Mouse (Mus musculus): ENCODE measurements around the gene Sipa1l2. TPM values are rescaled to one million over a fixed set of nuclear protein-coding genes. Genes with fewer than 3 reads are reported as not detected.

The Sipa1l2 gene
- total and polyA plus RNA-seq, 3 experiments: 0.05 TPM; not detected in 2

- ATAC-seq (ENCODE audit: extremely low read depth, insufficient number of reproducible peaks, low FRiP score, poor library complexity, severe bottlenecking): no peak
- Histone ChIP-seq H3K4me3 (ENCODE audit: low read depth, low read length) (no peak overlapping the region), H3K27me3 (ENCODE audit: insufficient read depth, low read length) (no peaks in the 10 kb centered on the region), H3K9me3 (replicated peaks) (peaks cover 83% of the 10 kb centered on the region), H3K36me3 (replicated peaks) (no peaks in the 10 kb centered on the region), H3K4me1 (ENCODE audit: insufficient read depth, low read depth, low read length) (no peaks in the 10 kb centered on the region)
- TF ChIP-seq GATA2 (IDR thresholded peaks at IDR 0.05; ENCODE audit: borderline replicate concordance, low read depth, low read length): no peak
- TF ChIP-seq TAL1 (conservative IDR thresholded peaks at IDR 0.05; ENCODE audit: low read depth, low read length): no peak
- no peak for TF ChIP-seq CTCF (IDR thresholded peaks at IDR 0.05; ENCODE audit: low read depth, low read length)
- TF ChIP-seq GATA1 (IDR thresholded peaks at IDR 0.05; ENCODE audit: borderline replicate concordance, low read length): no peak
- no peak for TF ChIP-seq POLR2AphosphoS5 (IDR thresholded peaks at IDR 0.05; ENCODE audit: insufficient replicate concordance, low read depth, low read length)
- no peak for DNase-seq (ENCODE audit: low spot score)
Observed at GRCm38 (mm10) chr8:125518301-125518700, 51.3 kb downstream of the Sipa1l2 start.

GRCm38 (mm10) chr8:125517397-125517796 lies 52.2 kb downstream of the Sipa1l2 start:
- no peaks in the 10 kb centered on the region for H3K36me3 ChIP-seq (replicated peaks)
- no peak for TF ChIP-seq POLR2AphosphoS5 (IDR thresholded peaks at IDR 0.05; ENCODE audit: insufficient replicate concordance, low read depth, low read length)
- no peak for TF ChIP-seq GATA2 (IDR thresholded peaks at IDR 0.05; ENCODE audit: borderline replicate concordance, low read depth, low read length)
- TF ChIP-seq TAL1 (conservative IDR thresholded peaks at IDR 0.05; ENCODE audit: low read depth, low read length): no peak
- no peak for TF ChIP-seq CTCF (IDR thresholded peaks at IDR 0.05; ENCODE audit: low read depth, low read length)
- TF ChIP-seq GATA1 (IDR thresholded peaks at IDR 0.05; ENCODE audit: borderline replicate concordance, low read length): no peak
- ATAC-seq (ENCODE audit: extremely low read depth, insufficient number of reproducible peaks, low FRiP score, poor library complexity, severe bottlenecking) (no peak), DNase-seq (ENCODE audit: low spot score) (no peak)
- no peaks in the 10 kb centered on the region for H3K4me1 ChIP-seq (ENCODE audit: insufficient read depth, low read depth, low read length)
- H3K27me3 ChIP-seq (ENCODE audit: insufficient read depth, low read length): no peaks in the 10 kb centered on the region
- H3K9me3 ChIP-seq (replicated peaks): peaks cover 82% of the 10 kb centered on the region
- H3K4me3 ChIP-seq (ENCODE audit: low read depth, low read length): no peak overlapping the region

GRCm38 (mm10) chr8:125516115-125516905 lies 53.3 kb downstream of the Sipa1l2 start:
- no peak overlapping the region for H3K4me3 ChIP-seq (ENCODE audit: low read depth, low read length)
- no peak for TF ChIP-seq CTCF (IDR thresholded peaks at IDR 0.05; ENCODE audit: low read depth, low read length)
- DNase-seq (ENCODE audit: low spot score) (no peak), ATAC-seq (ENCODE audit: extremely low read depth, insufficient number of reproducible peaks, low FRiP score, poor library complexity, severe bottlenecking) (no peak)
- no peaks in the 10 kb centered on the region for H3K36me3 ChIP-seq (replicated peaks)
- no peaks in the 10 kb centered on the region for H3K4me1 ChIP-seq (ENCODE audit: insufficient read depth, low read depth, low read length)
- peaks cover 80% of the 10 kb centered on the region for H3K9me3 ChIP-seq (replicated peaks)
- H3K27me3 ChIP-seq (ENCODE audit: insufficient read depth, low read length): no peaks in the 10 kb centered on the region

GRCm38 (mm10) chr8:125515665-125516064 lies 53.9 kb downstream of the Sipa1l2 start:
- no peaks in the 10 kb centered on the region for H3K4me1 ChIP-seq (ENCODE audit: insufficient read depth, low read depth, low read length)
- no peak overlapping the region for H3K4me3 ChIP-seq (ENCODE audit: low read depth, low read length)
- DNase-seq (ENCODE audit: low spot score): no peak
- no peak for ATAC-seq (ENCODE audit: extremely low read depth, insufficient number of reproducible peaks, low FRiP score, poor library complexity, severe bottlenecking)
- no peaks in the 10 kb centered on the region for H3K27me3 ChIP-seq (ENCODE audit: insufficient read depth, low read length)
- TF ChIP-seq GATA1 (IDR thresholded peaks at IDR 0.05; ENCODE audit: borderline replicate concordance, low read length) (no peak), GATA2 (IDR thresholded peaks at IDR 0.05; ENCODE audit: borderline replicate concordance, low read depth, low read length) (no peak), TAL1 (conservative IDR thresholded peaks at IDR 0.05; ENCODE audit: low read depth, low read length) (no peak), CTCF (IDR thresholded peaks at IDR 0.05; ENCODE audit: low read depth, low read length) (no peak), POLR2AphosphoS5 (IDR thresholded peaks at IDR 0.05; ENCODE audit: insufficient replicate concordance, low read depth, low read length) (no peak)
- peaks cover 81% of the 10 kb centered on the region for H3K9me3 ChIP-seq (replicated peaks)
- no peaks in the 10 kb centered on the region for H3K36me3 ChIP-seq (replicated peaks)

GRCm38 (mm10) chr8:125513935-125514334 lies 55.7 kb downstream of the Sipa1l2 start:
- Histone ChIP-seq H3K36me3 (replicated peaks) (no peaks in the 10 kb centered on the region), H3K4me1 (ENCODE audit: insufficient read depth, low read depth, low read length) (no peaks in the 10 kb centered on the region), H3K4me3 (ENCODE audit: low read depth, low read length) (no peak overlapping the region), H3K27me3 (ENCODE audit: insufficient read depth, low read length) (no peaks in the 10 kb centered on the region), H3K9me3 (replicated peaks) (peaks cover 81% of the 10 kb centered on the region)
- DNase-seq (ENCODE audit: low spot score): no peak
- TF ChIP-seq CTCF (IDR thresholded peaks at IDR 0.05; ENCODE audit: low read depth, low read length) (no peak), GATA2 (IDR thresholded peaks at IDR 0.05; ENCODE audit: borderline replicate concordance, low read depth, low read length) (no peak), TAL1 (conservative IDR thresholded peaks at IDR 0.05; ENCODE audit: low read depth, low read length) (no peak), POLR2AphosphoS5 (IDR thresholded peaks at IDR 0.05; ENCODE audit: insufficient replicate concordance, low read depth, low read length) (no peak), GATA1 (IDR thresholded peaks at IDR 0.05; ENCODE audit: borderline replicate concordance, low read length) (no peak)
- ATAC-seq (ENCODE audit: extremely low read depth, insufficient number of reproducible peaks, low FRiP score, poor library complexity, severe bottlenecking): no peak

GRCm38 (mm10) chr8:125513242-125513866 lies 56.3 kb downstream of the Sipa1l2 start:
- DNase-seq (ENCODE audit: low spot score) (no peak), ATAC-seq (ENCODE audit: extremely low read depth, insufficient number of reproducible peaks, low FRiP score, poor library complexity, severe bottlenecking) (no peak)
- Histone ChIP-seq H3K36me3 (replicated peaks) (no peaks in the 10 kb centered on the region), H3K27me3 (ENCODE audit: insufficient read depth, low read length) (no peaks in the 10 kb centered on the region), H3K4me1 (ENCODE audit: insufficient read depth, low read depth, low read length) (no peaks in the 10 kb centered on the region), H3K9me3 (replicated peaks) (peaks cover 81% of the 10 kb centered on the region), H3K4me3 (ENCODE audit: low read depth, low read length) (no peak overlapping the region)
- TF ChIP-seq POLR2AphosphoS5 (IDR thresholded peaks at IDR 0.05; ENCODE audit: insufficient replicate concordance, low read depth, low read length): no peak
